Mouse (Mus musculus) right cerebral cortex, adult 2 months (tissue): ENCODE measurements around the gene Lrp4.
A peak's percentile ranks its signal among the peaks of the same experiment; 100 is the strongest.

Source experiments
- DNase-seq, 2 experiments: peaks; one replicate each; pipeline ENCODE4 v3.0.0; 2021 to 2022; ENCODE audit warnings: low spot score in 2 of 2

Lrp4 gene

DNA sequence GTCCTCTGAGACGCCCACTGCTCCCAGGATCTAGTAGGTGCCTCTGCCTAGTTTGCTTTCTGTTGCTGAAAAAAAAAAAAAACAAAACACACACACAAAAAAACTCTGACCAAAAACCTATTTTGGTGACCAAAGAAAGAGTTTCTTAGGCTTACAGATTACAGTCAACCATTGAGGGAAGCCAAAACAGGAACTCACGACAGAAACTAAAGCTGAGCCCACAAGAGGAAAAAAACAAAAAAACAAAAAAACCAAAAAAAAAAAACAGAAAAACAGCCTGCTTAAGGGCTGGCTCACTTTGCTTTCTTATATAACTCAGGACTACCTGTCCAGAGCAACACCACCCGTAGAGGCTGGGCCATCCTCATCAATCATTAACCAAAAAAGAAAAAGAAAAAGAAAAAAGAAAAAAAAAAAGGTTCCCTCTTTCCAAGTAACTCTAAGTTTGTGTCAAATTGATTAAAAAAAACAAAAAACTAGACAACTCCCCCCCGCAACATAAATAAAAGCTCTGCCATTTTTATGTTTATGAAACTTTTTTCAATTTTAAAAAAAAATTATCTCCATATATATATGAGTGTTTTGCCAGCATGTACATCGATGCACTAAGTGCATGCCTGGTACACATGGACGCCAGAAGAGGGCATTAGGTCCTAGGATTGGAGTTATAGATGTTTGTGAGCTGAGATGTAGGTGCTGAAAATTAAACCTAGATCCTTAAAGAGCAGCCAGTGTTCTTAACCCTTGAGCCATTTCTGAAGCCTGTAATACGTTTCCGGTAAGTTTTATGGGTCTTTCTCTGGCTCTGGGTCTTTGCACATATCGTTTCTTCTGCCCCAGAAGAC is 3.9 kb upstream of the Lrp4 start:
- DNase-seq = no peak

DNA sequence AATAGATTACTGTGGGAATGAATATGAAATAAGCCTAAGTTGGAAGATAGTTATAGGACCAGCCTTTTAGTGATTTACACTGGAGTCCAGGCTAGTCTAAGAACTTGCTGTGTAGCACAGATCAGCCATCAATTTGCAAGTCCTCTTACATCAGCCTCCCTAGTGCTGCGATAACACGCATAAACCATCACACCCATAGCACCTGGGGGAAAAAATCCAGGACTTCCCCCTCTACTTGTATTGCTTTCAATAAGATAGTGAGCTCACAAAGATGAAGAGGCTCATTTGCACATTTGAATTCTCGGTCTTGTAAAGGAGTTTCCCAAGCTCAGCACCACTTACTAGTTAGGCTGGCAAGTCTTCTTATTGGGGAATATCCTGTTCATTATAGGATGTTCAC is 2.9 kb upstream of the Lrp4 start:
- no peak for DNase-seq

DNA sequence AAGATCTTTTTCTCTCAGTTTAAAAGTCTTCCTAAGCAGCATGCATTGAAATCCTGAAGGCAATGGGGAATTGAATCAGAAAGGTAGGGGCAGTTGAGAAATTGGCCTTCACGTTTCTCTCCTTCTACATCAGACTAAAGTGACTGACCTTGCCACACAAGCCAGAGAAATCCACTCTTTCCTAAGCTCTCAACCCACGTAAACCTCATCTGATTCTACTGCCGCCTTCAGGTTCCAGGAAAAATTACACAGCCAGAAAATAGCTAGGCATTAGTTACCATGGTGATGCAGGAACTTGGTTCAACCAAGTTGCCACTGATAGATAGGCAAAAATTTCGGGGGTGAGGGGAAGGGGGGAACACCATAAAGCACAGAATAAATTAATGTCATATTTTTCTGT is 1.5 kb upstream of the Lrp4 start:
- DNase-seq = peak; percentile 41 to 51

DNA sequence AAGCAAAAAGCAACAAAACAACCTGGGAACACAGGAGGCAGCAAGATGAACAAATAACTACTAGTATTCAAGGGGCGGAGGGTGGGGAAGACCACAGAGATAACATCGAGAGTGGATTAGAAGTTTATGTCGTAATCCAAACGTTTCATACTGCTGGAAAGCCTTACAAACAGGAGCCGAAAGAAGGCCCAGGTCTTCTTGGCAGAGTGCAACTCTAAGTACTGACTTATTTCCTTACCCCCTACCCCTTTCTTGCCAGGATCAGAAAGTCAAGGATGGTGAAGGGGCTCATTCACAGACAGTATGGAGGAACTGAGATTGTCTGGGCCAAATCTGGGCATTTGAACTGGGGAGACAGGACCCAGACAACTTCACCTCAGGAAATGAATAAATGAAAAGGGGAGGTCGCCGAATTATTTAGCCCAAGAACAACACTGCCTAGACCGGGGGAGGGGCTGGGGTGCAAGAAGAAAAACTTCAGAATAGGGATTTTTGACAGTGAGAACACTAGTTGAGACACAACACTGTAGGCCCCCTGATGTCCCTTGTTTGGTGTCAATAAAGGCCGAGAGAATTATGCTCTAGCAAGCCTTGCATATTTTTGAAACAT is 715 bp upstream of the Lrp4 start:
- no peak for DNase-seq

GRCm38 (mm10) chr2:91457656-91458251 is 443 bp downstream of the Lrp4 start:
- DNase-seq = no peak

GRCm38 (mm10) chr2:91458252-91458672 is 951 bp downstream of the Lrp4 start:
- DNase-seq = peak in 1 of 2 experiments; percentile 21

GRCm38 (mm10) chr2:91458673-91459391 is 1.5 kb downstream of the Lrp4 start:
- peak; percentile 38 to 53 for DNase-seq

- no peak for DNase-seq
Measured at GRCm38 (mm10) chr2:91460076-91460475, 2.8 kb downstream of the Lrp4 start.

DNA sequence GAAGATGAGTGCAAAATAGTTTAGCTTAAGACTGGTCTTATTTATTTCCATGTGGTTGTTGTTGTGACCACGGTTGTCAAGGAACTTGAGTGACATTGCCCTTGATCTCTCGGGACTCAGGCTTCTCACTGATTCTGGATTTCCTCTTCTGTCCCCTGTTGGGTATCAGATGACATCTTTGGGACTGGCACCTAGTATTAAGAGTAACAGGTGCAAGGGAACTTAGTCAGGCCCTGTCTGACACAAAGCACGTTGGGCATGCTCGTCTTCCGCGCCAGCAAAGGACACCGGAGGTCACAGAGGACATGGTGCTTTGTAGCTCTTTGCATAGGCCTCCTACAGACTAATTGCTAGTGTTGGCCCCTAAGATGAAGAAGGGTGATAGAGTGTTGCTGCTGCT is 3.5 kb downstream of the Lrp4 start:
- DNase-seq = no peak

DNA sequence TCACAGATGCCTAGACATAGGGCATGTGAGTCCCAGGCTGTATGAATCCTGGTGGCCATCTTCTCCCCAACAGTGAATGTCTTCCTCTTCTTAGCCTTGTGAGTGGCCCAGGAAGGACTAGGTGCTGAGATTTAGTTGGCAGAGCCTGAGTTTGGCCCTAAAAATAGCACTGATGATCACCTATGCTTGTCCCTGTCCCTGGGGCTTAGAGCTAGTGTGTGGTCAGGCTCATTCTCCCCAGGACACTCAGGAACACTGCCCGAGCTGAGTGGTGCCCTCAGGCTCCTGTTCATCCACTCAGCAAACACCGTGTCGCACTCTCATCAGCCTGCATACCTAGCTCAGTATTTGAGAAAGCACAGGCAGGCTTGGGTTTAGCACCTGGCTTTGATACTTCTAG is 4.0 kb downstream of the Lrp4 start:
- DNase-seq = no peak

- DNase-seq = no peak
Measured at GRCm38 (mm10) chr2:91462196-91462595, 4.9 kb downstream of the Lrp4 start.

DNA sequence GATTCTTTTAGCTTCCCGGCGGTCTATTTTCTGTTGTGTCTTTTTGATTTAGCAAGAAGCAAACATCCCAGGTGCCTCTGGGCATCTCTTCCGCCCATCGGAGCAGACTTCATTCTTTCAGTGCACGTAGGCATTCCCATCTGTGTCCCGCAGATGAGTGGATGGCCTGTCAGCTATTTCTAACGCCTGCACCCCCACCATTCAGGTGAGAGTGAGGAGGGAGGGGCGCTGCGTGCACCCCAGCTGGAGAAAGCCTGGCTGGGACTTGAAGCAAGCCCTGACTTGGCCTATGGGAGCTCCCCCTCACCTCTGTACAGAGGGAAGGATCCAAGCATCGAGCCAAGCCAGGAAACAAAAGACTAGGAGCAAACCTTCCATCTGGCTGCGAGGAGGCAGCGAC is 5.4 kb downstream of the Lrp4 start:
- DNase-seq = no peak

DNA sequence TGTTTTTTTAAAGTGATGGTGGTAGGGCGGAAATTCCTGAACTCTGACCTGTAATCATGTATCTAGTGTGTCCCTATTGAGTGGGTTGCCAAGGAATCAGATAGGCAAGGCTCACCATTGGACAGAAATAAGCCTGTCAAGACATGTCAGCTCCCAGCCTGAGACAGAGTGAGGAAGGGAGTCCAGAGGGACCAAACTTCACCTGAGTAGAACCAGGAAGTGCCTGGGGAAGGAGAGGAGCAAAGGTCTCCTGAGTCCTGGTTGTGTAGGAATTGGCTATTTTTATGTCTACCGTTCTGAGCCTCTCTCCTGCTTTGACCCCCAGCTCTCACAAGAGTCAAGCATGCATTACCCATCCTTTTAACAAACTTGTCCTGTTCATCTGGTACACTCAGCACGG is 8.6 kb downstream of the Lrp4 start:
- DNase-seq = no peak

DNA sequence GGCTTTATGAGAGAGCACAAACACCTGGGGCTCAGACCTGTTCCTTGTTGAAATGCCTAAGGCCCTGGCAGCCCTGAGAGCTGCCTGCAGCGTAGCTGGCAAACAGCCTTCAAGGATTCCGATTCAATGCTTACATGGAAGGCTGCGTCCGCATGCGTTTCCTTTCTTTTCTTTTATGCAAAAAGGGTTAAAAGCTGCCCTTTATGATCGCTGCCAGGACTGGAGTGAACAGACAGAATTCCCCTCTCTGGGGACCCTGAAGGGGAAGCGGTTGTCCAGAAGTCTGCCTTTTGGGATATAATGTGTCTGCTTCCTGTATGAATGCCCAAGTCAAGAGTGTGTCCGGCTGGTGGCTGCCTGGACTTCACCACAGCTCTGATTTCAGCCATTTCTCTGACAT is 10.3 kb downstream of the Lrp4 start:
- no peak for DNase-seq

- DNase-seq = peak; percentile 29 to 32
Measured at GRCm38 (mm10) chr2:91470055-91470647, 12.8 kb downstream of the Lrp4 start.

- no peak for DNase-seq
Measured at GRCm38 (mm10) chr2:91474358-91474757, 17.0 kb downstream of the Lrp4 start.

DNA sequence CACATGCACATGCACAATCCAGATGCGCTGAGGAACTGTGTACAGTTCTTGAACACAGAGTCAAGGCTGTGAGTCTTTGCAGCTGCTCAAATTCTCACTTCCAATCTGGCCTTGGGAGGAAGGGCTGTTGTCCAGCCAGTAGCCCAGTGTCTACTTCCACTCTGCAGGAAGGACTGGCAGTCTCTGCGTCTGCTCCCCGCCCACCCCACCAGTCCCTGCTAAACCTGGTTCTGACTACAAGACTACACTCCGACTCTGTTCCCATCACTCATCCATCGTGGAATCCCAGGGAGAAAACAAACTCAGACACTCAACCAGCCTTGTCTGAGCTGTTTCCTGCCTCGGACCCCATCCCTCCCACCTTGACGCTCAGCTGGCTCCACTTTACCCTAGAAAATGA is 18.5 kb downstream of the Lrp4 start:
- no peak for DNase-seq

GRCm38 (mm10) chr2:91476251-91476661 is 18.9 kb downstream of the Lrp4 start:
- DNase-seq = no peak

DNA sequence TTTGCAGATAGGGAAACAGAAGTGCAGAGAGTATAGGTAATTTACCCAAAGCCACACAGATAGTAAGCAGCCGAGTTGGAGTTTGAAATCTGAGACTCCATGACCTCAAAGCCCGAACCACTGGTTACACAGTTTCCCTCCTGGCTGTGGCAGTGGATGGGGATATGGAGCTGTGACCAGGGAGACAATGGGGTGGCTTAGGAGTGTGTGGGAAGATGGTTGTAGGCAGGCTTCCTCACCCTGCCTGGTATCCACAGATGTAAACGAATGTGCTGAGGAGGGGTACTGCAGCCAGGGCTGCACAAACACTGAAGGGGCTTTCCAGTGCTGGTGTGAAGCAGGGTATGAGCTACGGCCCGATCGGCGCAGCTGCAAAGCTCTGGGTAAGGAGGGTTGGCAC is 19.5 kb downstream of the Lrp4 start:
- no peak for DNase-seq

GRCm38 (mm10) chr2:91480399-91480801 is 23.1 kb downstream of the Lrp4 start:
- no peak for DNase-seq

GRCm38 (mm10) chr2:91480805-91481514 is 23.6 kb downstream of the Lrp4 start:
- peak; percentile 70 to 81 for DNase-seq
